Mouse (Mus musculus) heart, postnatal 4 days (tissue): ENCODE measurements around the gene Angpt4. TPM values are rescaled to one million over a fixed set of nuclear protein-coding genes. Genes with fewer than 3 reads are reported as not detected.

Source experiments
- DNase-seq: peaks from one replicate; pipeline ENCODE4 v3.0.0; 2021
- total RNA-seq, 2 experiments: library from RNA; stranded (reverse); gene quantifications; 2 replicates each; pipeline ENCODE4 v1.2.3; 2021

Gene Angpt4
- total RNA-seq, 2 experiments from 2014 or later = 0.14 to 0.18 TPM

DNA sequence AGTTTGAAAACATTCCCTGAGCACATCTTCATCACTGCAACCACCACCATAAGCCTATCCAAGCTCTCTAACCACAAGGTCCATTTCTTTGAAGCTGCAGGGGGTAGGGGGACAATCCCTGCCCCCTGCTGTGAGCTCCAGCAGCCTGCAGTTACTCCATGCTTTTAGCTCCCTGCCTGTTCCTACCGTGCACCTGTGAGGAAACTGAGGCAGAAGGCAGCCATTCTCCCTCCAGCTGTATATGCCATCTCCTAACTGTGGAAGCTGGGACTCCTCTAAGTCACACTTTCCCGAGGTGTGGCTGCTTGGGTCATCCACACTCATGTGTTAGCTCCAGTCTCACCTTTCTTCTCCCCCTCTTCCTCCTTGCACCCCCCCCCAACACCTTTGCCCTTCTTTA lies 4.1 kb downstream of the Angpt4 start:
- DNase-seq = no peak

DNA sequence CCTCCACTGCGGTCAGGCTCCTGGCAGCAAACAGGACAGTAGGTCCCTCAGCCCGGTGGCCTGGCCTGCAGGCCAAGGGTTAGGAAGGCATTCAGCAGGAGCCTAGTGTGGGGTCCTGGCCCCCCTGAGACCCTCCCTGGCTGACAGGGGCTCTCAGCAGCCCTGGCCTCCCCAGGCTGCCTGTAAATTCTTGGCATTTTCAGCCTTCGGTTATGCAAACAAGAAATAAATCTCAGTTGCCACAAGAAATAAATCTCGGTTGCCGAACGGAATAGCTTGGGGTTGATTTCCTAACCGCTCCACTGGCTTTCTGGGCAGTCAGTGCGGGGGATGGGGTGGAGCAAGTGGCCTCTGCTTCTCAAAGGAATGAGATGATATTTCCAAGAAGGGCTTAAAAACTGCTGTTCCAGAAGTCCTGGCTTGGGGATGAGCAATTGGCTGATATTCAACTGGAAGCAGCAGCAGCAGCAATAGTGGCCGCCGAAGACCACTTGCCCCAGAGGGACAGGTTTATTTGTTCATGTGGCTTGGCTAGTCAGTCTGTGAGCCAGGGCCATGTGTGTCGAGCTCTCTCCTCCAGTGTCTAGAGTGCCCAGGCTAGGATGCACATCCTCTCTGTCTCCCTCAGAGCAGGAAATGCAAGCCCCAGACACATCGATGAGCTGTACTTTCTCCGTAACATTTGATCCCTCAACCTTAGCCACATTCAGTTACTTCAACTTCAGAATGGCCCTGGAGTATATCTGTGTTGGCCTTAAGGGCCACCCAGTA lies 5.2 kb downstream of the Angpt4 start:
- peak; percentile 38 for DNase-seq

DNA sequence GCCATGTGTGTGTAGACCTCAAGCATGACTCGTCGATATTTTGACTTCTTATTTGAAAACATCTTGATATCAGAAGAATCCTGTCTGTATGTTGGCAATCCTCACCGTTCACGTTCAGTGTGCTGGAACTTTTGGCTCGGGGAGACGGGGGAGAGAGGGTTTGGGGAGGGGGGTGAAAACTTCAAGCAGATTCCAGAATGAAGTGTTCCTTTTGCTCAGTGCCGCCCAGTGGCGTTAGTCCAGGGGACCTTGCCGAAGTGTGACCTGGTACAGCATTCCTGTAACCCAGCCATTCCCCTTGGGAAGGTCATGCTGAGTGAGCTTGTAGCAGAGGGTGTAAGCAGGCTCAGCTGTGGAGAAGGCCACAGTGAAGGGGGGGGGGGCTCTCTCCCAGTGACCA lies 8.1 kb downstream of the Angpt4 start:
- DNase-seq = peak; percentile 62

DNA sequence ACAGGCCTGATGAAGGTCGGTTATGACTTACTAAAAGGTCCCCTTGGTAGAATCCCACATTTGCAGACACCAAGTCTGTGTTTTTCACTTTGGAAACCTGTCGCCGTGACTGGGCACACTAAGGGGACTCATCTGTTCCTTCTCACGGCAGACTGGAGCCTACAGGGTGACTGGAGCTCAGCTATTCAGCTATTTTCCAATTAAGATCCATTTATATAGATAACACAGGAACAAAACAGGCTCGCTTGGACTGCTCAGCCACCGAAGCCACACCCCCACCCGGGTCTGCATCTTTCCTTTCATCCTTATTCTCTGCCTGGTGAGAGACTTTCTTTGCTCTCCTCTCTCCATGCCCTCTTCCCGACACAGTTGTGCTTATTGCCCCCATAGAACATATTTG lies 10.1 kb downstream of the Angpt4 start:
- DNase-seq = no peak

DNA sequence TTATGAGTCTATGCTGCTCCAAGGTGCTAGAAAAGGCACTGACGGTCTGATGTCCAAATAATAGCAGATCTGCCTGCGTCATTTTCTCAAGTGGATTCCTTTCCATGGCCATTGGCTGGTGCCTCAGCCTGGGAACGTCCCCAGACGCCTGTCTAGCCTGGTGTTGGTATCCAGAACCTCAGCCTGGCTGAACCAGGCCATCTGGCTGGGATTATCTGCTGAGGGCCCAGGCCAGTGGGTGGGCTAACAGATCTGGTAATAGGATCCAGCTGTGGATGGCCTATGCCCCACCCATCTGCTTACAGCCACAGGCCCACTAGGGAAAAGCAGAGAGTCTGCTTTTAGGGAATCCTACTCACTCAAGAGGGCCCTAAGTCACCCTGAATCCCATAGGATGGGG lies 10.6 kb downstream of the Angpt4 start:
- DNase-seq = peak; percentile 57

DNA sequence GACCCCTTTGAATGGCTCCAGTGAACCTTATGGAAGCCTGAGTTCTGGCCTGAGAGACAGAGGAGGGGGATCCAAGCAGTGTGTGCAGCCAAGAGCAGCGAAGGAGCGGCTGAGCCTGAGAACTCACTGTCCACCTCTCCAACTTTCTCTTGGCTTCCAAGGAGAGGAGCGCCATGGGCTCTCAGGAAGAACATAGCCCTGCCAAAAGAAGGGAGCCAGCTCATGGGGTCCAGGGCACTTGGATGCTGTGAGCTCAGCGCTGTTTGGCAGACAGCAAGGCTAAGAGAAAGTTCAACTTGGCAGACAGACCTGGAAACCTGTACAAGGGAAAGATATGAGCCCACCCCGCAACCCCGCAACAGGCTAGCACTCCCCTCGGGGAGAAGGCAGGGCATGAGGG lies 13.3 kb downstream of the Angpt4 start:
- DNase-seq = no peak

DNA sequence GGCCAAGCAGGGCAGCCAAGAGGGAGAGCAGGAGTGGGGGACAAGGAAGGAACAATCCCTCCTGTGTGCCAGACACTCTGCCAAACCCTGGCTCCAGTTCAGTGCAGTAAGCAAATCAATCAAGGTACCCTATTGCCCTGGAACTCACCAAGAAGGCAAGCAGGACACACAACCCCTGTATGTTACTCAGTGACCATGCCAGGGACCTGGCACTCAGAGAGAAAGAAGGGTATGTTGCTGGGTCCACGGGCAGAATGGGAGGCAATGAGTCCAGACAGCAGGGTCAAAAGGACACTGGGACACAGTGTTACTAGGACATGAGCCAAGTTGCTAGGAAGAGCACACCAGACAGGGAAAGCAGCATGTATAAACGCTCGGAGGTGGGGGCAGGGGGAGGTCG lies 14.7 kb downstream of the Angpt4 start:
- DNase-seq = no peak

DNA sequence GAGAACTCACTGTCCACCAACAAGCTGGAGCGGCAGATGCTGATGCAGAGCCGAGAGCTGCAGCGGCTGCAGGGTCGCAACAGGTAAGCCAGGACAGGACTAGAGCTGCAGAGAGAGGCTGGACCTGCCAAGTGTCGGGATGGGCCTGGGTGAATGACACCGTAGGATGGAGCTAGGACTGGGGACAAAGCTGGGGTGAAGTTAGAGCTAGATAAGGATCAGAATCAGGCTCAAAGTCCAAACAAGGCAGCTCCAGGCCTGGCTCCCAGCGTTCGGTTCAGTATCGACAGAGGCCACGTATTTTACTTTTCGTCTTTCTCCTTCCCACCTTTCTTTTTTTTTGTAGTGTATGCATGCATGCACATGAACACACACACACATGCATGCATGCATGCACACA lies 16.1 kb downstream of the Angpt4 start:
- DNase-seq = no peak

DNA sequence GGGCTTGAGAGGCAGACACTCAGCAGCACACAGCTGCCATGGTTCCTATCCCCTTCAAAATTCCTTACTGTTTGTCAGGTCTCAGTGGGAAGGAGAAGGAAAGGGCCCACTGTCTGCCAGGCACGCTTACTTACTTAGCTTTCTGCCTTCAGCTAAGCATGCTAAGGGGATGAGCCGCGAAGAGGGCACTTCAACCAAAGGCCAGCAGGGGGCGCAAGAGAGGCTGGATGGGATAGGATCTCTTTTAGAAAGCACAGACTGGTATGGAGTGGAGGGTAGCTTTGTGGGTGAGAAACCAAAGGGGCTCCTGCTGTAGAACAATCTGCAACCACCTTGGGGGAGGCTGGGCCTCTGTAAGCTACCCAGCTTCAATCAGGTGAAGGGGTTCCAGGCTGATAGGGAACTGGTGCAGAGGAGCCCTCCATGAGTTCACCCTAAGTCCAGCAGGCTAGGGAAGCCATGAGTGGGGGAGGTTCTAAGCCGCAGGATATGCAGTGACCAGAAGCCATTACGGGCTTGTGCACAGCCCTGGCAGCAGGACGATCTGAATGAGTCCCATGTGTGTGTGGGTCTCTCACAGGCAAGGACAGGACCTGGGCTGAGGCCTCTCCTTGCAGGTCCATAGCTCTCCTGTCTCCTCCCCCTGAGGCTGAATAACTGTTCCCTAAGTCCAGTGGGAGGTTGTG lies 19.5 kb downstream of the Angpt4 start:
- DNase-seq = peak; percentile 90

DNA sequence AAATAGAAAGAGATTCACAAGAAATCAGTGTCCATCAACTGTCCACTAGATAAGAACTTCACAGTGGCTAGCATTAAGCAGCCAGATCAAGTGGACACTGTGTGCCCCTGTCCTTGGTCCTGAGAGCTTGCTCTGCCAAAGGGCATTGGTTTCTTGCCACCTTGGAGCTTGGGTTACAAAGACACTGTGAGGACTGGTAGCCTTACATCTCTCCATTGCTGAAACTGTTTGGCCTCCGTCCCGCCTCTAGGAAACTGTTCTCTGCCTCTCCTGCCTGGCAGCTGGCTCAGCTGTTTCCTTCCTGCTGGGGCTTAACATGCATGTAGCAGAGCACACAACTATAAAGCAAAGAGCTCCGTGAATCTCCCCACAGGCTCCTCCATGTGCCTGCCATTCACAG lies 26.9 kb downstream of the Angpt4 start:
- peak; percentile 40 for DNase-seq

DNA sequence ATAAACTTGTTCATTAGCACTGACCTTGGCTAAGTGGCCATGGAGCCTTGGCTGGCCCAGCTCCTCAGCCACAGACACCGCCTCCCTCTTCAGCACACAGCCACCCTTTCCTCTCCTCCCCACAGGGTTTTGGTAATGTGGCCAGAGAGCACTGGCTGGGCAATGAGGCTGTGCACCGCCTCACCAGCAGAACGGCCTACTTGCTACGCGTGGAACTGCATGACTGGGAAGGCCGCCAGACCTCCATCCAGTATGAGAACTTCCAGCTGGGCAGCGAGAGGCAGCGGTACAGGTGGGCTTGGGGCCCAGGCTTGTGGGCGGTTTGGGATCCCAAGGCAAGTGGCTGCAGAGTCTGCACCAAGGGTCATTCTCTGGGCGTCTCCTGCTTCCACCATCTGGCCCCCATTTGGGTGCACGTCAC lies 27.8 kb downstream of the Angpt4 start:
- DNase-seq = peak; percentile 73

DNA sequence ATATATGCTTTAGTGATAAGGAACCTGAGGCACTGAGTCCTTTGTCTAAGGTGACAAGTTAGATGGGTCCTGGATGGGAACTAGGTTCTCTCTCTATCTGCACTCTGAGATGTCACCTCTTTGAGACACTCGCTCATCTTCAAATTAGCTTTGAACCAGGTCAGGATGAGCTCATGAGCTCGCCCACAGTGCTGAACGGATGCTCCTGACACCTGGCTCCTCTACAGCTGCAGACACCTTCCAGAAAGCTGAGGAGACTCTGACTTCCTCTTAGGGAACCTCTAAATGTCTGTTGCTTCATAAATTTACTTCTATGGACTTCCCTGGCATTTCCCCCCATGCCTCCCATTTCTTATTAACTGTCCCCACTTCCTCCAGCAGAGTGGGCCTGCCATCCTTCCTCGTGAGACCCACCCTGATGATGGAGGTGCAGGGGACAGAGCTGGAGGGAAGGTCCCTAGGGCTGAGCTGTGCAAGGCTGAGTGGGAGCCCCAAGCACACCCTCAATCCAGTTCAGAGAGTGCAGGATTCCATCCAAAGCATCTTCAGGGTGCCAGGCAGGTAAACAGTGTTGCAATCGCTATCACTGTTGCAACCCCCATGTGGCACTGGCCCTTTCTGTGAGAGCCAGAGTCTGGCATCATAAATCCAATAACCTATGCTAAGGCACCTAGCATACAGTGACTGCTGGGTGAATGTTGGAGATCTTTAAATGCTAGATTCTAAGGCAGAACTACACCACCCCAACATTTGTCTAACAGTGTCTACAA lies 28.8 kb downstream of the Angpt4 start:
- DNase-seq = no peak

DNA sequence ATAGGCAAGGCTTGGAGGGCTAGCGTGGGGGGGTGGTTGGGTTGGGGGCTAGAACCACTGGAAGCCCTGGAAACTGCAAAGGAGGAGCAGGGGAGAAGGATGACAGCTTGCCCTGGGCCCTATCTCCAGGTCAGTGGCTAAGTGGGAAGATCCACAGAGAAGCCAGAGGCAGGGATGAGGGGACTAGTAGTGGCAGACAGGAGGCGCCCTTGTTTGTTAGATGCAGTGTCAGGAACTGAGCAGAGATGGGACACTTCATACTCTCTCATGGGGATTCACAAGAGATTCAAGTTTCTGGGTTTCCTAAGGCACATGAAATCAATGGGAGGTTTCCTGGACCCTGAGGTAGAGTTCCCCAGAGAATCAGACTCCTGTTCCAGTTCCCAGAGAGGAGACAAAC lies 30.3 kb downstream of the Angpt4 start:
- DNase-seq = peak; percentile 62

DNA sequence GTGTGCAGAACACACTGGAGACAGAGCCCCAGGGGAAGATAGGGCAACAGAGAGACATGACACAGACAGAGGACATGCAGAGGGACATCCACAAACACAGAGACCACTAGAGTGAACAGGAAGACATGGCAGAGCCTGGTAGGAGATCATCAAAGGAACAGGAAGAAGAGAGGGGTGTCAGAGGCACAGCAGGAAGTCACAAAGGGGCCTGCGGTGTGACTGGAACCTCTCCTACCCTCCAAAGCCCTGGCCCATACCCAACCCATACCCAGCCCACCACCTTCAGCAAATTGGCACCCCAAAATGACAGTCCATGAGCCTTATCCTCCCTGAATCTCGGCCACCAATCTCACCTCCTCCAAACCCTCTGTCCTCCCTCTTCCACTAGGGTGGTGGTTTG lies 33.1 kb downstream of the Angpt4 start:
- no peak for DNase-seq

DNA sequence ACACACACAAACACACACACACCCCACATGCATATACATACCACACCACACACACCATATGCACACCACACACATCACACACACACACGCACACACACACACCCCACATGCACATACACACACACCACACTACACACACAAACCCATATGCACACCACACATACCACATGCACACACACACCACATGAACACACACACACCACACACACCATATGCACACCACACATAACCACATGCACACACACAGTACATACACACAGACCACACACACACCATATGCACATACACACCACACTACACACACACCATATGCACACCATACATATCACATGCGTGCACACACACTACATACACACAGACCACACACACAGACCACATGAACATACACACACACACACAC lies 36.6 kb downstream of the Angpt4 start:
- no peak for DNase-seq

DNA sequence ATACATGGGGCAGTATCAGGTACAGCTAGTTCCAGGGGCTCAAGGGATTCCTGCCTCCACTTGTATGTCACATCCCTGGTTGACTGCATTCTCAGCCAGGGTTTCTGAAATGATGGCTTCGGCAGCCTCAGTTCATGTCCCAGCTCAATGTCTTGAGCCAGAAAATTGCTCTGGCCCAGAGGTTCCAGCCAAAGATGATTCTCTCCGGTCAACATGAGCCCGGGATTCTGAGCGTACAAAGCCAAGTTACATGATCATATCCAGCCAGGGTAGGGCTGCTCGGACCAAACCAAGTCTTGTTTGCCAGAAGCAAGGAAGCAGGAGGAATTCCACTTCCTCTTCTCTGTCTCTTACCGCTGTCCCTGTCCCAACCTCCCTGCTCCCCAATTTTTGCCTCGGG lies 37.3 kb downstream of the Angpt4 start:
- no peak for DNase-seq

DNA sequence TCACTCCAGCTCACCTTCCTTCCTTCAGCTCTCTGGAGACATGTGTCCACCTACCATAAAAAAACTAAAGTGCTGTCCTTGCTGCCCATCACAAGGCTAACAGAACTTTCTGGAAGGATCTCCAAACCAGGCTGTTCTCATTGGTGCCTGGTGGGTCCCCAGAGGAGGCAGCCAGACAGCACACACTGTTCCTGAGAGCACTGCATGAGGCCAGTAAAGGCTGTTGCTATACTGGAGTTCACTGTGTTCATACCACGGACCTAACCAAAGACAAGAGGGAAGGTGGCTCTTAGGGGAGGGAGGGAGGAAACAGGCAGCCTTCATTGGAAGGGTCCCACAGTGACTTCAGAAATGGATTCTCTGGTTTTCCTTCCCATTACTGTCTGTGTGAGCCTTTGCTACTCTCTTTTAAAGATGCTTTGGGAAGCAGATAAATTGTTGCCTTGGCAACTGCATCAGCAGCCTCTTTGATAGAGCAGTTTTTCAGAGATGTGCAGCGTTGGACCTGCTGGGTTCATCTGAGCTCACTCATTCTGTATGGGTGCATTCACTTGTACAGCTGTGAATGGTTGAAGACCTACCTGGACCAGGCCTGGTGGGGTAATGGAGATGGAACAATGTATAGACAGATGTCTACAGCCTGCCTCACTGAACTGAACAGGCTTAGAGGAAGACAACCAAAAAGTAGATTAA lies 38.2 kb downstream of the Angpt4 start:
- no peak for DNase-seq

DNA sequence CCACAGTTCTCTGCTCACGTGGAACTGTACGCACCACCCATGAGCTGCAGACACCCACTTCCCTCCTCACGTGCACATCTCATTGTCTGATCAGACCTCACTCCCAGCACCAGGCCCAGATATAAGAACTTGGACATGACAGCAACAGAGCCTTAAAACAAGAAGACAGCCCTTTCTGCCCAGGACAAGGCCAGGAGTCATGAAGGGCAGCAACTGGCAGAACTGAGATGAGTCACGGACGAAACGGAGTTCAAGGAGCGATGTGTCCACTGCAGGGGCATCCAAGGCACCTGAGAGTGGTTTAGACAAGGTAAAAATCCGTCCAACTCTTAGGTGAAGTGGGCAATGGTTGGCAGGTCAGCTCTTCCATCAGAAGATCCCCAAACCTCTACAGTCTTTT lies 42.7 kb downstream of the Angpt4 start:
- no peak for DNase-seq

DNA sequence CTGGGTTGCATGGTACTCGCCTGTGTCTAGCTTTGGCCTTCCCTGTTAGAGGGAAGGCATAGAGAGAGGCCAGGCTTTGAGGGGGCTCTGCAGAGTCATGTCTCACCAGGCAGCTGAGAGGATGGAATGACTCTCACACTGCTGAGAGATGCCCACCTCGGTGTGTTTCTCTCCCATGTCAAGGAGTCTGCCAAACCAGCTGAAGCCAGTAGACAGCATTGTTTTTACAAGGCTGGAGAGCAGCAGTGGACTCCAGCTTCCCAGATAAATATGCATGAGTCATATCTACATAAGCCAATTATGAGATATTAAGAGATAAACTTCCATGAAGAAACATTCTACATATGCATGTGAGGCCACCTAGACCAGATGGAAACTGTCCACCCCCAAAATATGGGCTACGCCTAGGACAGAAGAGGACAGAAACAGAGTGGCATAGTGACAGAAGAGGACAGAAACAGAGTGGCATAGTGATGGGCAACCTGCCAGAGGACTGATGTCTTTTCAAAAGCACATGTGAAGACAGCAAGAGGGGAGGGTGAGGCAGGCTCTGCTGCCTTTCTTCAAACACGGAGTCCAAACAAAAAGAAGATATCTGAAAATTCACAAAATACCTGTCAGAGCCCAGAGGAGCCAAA lies 45.6 kb downstream of the Angpt4 start:
- DNase-seq = no peak

DNA sequence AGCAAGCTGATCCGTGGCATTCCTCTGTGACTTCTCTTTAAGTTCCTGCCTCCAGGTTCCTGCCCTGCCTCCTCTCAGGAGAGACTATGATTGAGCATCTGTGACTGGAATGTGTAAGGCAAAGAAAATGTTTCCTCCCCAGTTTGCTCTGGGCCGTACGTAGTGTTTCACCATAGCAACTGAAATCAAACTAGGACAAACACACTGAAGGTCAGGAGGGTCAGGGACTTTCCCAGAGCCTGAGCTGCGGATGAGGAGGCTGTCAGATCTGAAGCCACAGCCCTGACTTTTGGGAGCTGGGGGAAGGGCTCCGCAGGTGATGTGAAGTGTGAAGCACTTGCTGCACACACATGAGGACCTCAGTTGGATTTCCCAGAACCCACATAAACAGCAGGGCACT lies 48.3 kb downstream of the Angpt4 start:
- DNase-seq = no peak

DNA sequence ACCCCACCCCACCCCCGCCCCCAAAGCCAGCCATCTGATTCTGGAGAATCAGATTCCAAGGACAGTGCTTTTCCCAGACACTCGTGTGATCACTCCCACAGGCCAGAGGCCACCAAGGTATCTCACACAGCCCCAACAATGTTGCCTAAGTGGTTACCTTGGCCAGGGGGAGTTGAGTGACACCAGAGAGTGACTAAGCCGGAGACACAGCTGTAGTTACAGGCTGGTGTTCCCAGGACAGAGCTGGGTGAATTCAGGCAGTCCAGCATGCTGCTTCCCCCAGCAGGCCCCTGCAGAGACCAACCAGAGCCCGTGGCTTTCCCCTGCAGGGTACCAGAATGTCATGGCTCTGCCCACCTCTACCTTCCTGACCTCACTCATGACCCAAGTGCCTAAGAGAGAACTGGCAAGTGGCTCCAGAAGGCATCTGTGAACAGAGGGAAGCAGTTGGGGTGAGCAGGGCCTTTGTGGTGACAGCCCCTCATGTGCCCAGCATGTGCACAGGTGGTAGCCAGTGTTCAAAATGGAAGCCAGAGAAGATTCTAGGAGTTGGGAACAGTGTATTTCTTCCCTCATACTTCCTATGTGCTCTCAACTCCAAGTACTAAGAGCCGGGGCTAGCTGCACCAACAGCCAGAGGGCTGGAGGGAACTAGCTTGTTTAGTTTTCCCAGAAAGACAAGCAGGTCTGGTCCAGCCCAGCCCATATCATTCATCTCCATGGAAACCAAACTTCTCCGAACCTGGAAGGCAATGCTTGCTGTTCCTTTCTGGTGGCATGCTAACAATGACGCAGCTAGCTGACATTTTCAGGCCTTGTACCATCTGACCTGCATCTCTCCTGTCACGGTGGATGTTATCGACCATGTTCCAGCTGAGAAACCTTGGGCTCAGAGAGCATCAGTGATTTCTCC lies 50.5 kb downstream of the Angpt4 start:
- no peak for DNase-seq
